In the genomic region with DNA sequence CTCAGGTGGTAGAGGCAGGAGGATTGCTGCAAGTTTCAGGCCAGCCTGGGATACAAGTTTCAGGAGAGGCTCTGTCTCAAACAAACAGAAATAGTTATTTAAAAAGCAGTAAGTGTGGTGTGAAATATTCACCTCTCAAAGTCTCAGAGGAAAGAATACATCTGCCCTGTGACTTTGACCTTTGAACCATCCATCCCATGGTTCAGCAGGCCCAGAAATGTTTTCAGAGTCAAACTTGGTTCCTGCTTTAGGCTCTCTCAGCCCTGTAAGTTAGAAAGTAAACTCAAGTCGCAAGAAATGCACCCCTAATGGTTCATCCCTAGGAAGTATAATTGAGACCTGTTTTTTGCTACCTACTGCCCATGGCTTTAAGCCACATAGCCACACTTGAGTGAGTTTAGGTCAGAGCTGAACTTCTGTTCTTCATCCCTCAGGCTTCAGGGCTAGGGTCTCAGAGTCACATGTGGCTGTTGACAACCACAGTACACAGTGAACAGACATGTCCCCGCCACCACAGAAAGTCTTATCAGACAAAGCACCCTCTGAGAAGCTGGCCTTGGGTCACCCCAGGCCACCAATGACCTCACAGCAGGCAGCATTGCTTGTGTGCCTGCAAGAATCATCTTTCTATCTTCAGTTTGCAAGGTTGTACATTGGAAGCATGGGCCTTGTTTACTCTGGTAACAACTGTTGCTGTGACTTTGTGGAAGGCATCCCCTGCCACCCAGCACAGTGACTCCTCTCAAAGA, we compare ENCODE assay signal across 15 mouse cellular contexts. TPM values are rescaled to one million over a fixed set of nuclear protein-coding genes. Genes with fewer than 3 reads are reported as not detected.
"Had no signal": no experiment of that assay in that cellular context is flagged by ENCODE, and none has a peak within 500 bp of the region (broad histone marks: within the 10 kb centered on the region; RNA-seq: fewer than 3 reads in every experiment).

No protein-coding gene starts in this region.

- H3K36me3 ChIP-seq: limb, embryonic 13.5 days; midbrain, embryonic 12.5 days; neural tube, embryonic 13.5 days had no signal

- H3K27me3 ChIP-seq: midbrain, embryonic 12.5 days; neural tube, embryonic 13.5 days had no signal

- DNase-seq: left cerebral cortex, postnatal 4 days; lung, embryonic 14.5 days; lung, postnatal 10 days; retina, postnatal 1 day; right cerebral cortex, postnatal 14 days; thymus, postnatal 4 days had no signal

- ATAC-seq: hindbrain, postnatal 0 days; midbrain, embryonic 16.5 days had no signal

- H3K9ac ChIP-seq: limb, embryonic 13.5 days; lung, embryonic 14.5 days; midbrain, embryonic 12.5 days; neural tube, embryonic 13.5 days had no signal

- H3K27ac ChIP-seq: hindbrain, postnatal 0 days; kidney, postnatal 0 days; limb, embryonic 13.5 days; macrophage; midbrain, embryonic 12.5 days; neural tube, embryonic 13.5 days had no signal

- H3K4me3 ChIP-seq: limb, embryonic 13.5 days; megakaryocyte, embryonic 14.5 days; midbrain, embryonic 12.5 days; neural tube, embryonic 13.5 days had no signal

- H3K4me1 ChIP-seq: limb, embryonic 13.5 days; megakaryocyte, embryonic 14.5 days; midbrain, embryonic 12.5 days; neural tube, embryonic 13.5 days had no signal

- H3K4me2 ChIP-seq: limb, embryonic 13.5 days; liver, embryonic 11.5 days; lung, embryonic 14.5 days; midbrain, embryonic 12.5 days; neural tube, embryonic 13.5 days had no signal

- H3K9me3 ChIP-seq: limb, embryonic 13.5 days; megakaryocyte, embryonic 14.5 days; midbrain, embryonic 12.5 days; neural tube, embryonic 13.5 days had no signal

RNA-seq across cellular contexts. Expression of a gene that starts 11.6 kb away (rescaled TPM):
- polyA plus RNA-seq: macrophage had no signal
